In the genomic region with DNA sequence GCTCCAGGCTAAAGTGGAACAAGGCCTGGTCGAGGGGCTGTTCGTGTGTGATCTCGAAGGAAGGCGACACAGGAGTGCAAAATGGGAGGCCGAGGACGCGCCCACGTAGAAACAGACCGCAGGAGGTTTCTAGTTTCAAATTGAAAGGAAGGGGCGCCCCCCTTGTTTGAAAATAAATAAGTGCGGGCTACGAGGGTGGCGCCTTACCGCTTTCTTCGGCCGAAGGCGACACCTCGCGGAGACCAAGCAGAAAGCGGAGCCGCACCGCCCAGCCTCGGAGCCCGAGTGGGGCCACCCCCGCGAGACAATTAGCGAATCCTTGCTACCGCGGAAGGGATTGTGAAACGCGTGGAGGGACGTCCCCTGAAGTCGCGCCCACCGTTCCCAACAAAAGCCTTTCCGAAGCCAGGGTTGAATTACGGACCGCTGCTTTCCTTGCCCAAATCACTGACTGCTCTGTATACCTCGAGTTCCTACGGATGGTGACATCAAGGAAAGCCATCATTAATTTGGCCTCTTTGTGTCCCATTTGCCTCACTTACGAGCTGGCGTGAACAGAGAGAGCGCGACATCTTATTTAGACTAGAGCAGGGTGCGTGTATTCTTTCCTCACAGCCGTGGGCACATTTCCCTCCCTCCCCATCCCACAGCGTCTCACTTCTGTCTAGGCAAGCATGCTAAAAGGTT, we compare ENCODE assay signal across 9 mouse cellular contexts. TPM values are rescaled to one million over a fixed set of nuclear protein-coding genes. Genes with fewer than 3 reads are reported as not detected.
DNase-seq lines count a peak whose midpoint lies in the region; ATAC-seq lines count a peak whose summit lies in the region.
"Had no signal": no experiment of that assay in that cellular context is flagged by ENCODE, and none has a peak within 500 bp of the region (broad histone marks: within the 10 kb centered on the region; RNA-seq: fewer than 3 reads in every experiment).

No protein-coding gene starts in this region.

- no peaks in the 10 kb centered on the region for H3K36me3 ChIP-seq in forebrain, embryonic 11.5 days (ENCODE audit: control insufficient read depth, insufficient read depth, low read length)
- peaks cover 2% of the 10 kb centered on the region for H3K36me3 ChIP-seq in heart, embryonic 15.5 days
- H3K36me3 ChIP-seq in liver, embryonic 13.5 days, result peaks cover 3% of the 10 kb centered on the region; the same call in 1 of the 2 replicates
- H3K36me3 ChIP-seq in stomach, embryonic 15.5 days, result no peaks in the 10 kb centered on the region
- H3K36me3 ChIP-seq: G1E had no signal

- DNase-seq in CD4-positive helper T cell, adult 2 months (ENCODE audit: low read depth, low spot score), result peak; percentile 62
- peak; percentile 92 for DNase-seq in forebrain, embryonic 11.5 days (ENCODE audit: low spot score)
- DNase-seq in kidney, postnatal 14 days, result peak; percentile 91
- DNase-seq in liver, embryonic 13.5 days, result peak; percentile 63
- DNase-seq in neural tube, embryonic 10.5 days (ENCODE audit: extremely low spot score, low spot score), result peak; percentile 89

- H3K9ac ChIP-seq in forebrain, embryonic 11.5 days (ENCODE audit: low read length), result peak overlapping the region; percentile 59
- H3K9ac ChIP-seq in heart, embryonic 15.5 days, result peak overlapping the region; percentile 62
- peak overlapping the region; percentile 67 for H3K9ac ChIP-seq in liver, embryonic 13.5 days
- H3K9ac ChIP-seq in stomach, embryonic 15.5 days, result no peak overlapping the region; the same call in 1 of the 2 replicates

- ATAC-seq in forebrain, embryonic 11.5 days (replicated peaks; ENCODE audit: low FRiP score), result peak; percentile 52
- ATAC-seq in heart, embryonic 15.5 days (replicated peaks; ENCODE audit: insufficient number of reproducible peaks, insufficient read depth, low FRiP score, low read depth), result peak; percentile 51; the same call in 1 of the 2 replicates
- peak; percentile 54 for ATAC-seq in liver, embryonic 13.5 days (ENCODE audit: low read depth)
- ATAC-seq in stomach, embryonic 15.5 days (ENCODE audit: insufficient read depth, low FRiP score, low read depth), result peak; percentile 63; the same call in 1 of the 2 replicates

- peak overlapping the region; percentile 55 for H3K4me3 ChIP-seq in brown adipose tissue, adult 24 weeks (ENCODE audit: insufficient read depth, low read depth, low read length)
- peak overlapping the region; percentile 74 for H3K4me3 ChIP-seq in forebrain, embryonic 11.5 days (ENCODE audit: low read depth, low read length)
- peak overlapping the region; percentile 84 for H3K4me3 ChIP-seq in heart, embryonic 15.5 days
- H3K4me3 ChIP-seq in liver, embryonic 13.5 days (replicated peaks), result peak overlapping the region; percentile 66
- H3K4me3 ChIP-seq in stomach, embryonic 15.5 days (replicated peaks), result peak overlapping the region; percentile 81

- H3K4me2 ChIP-seq in forebrain, embryonic 11.5 days (ENCODE audit: low read depth, low read length, severe bottlenecking), result peak overlapping the region; percentile 64
- peak overlapping the region; percentile 88 for H3K4me2 ChIP-seq in heart, embryonic 15.5 days
- H3K4me2 ChIP-seq in liver, embryonic 13.5 days, result peak overlapping the region; percentile 81
- peak overlapping the region; percentile 89 for H3K4me2 ChIP-seq in stomach, embryonic 15.5 days

- under 1% methylated on average over 47 of the region's 47 CpGs for WGBS in forebrain, embryonic 11.5 days
- whole genome bisulfite sequencing in heart, embryonic 15.5 days, result 1% methylated on average over 47 of the region's 47 CpGs
- 2% methylated on average over 47 of the region's 47 CpGs for WGBS in liver, embryonic 13.5 days (ENCODE audit: insufficient replicate concordance)
- WGBS in stomach, embryonic 15.5 days, result 2% methylated on average over 47 of the region's 47 CpGs

- no peaks in the 10 kb centered on the region for H3K9me3 ChIP-seq in forebrain, embryonic 11.5 days (ENCODE audit: control insufficient read depth, low read length)
- no peaks in the 10 kb centered on the region for H3K9me3 ChIP-seq in heart, embryonic 15.5 days (replicated peaks)
- H3K9me3 ChIP-seq in liver, embryonic 13.5 days (replicated peaks), result no peaks in the 10 kb centered on the region
- H3K9me3 ChIP-seq in stomach, embryonic 15.5 days, result no peaks in the 10 kb centered on the region

- no peaks in the 10 kb centered on the region for H3K27me3 ChIP-seq in forebrain, embryonic 11.5 days (ENCODE audit: control insufficient read depth, insufficient read depth, low read length)
- no peaks in the 10 kb centered on the region for H3K27me3 ChIP-seq in heart, embryonic 15.5 days
- peaks cover 69% of the 10 kb centered on the region for H3K27me3 ChIP-seq in liver, embryonic 13.5 days
- H3K27me3 ChIP-seq in stomach, embryonic 15.5 days (replicated peaks), result no peaks in the 10 kb centered on the region

- H3K27ac ChIP-seq in brown adipose tissue, adult 24 weeks (replicated peaks; ENCODE audit: low read depth, low read length), result 0 out of 2 replicates have a peak overlapping the region, but pooled peaks have one; percentile 0
- peak overlapping the region; percentile 96 for H3K27ac ChIP-seq in forebrain, embryonic 11.5 days (ENCODE audit: low read depth, low read length)
- peak overlapping the region; percentile 91 for H3K27ac ChIP-seq in heart, embryonic 15.5 days
- no peak overlapping the region for H3K27ac ChIP-seq in liver, embryonic 13.5 days
- peak overlapping the region; percentile 86 for H3K27ac ChIP-seq in stomach, embryonic 15.5 days

- H3K4me1 ChIP-seq in brown adipose tissue, adult 24 weeks (ENCODE audit: control insufficient read depth, insufficient read depth, insufficient read length, low read length), result peaks cover 9% of the 10 kb centered on the region; the same call in 1 of the 2 replicates
- H3K4me1 ChIP-seq in forebrain, embryonic 11.5 days (replicated peaks; ENCODE audit: control insufficient read depth, insufficient read depth, low read length), result peaks cover 2% of the 10 kb centered on the region; the same call in 1 of the 2 replicates
- peaks cover 21% of the 10 kb centered on the region for H3K4me1 ChIP-seq in heart, embryonic 15.5 days (replicated peaks)
- peaks cover 27% of the 10 kb centered on the region for H3K4me1 ChIP-seq in liver, embryonic 13.5 days (replicated peaks)
- peaks cover 14% of the 10 kb centered on the region for H3K4me1 ChIP-seq in stomach, embryonic 15.5 days

RNA-seq across cellular contexts. Expression of a gene that starts 0.8 kb away (rescaled TPM):
- not detected in 2 replicates for polyA plus RNA-seq in brown adipose tissue, adult 24 weeks (2012; ENCODE audit: insufficient read depth, insufficient read length, missing spikeins)
- 144 and 155 TPM in 2 replicates for polyA plus RNA-seq in forebrain, embryonic 11.5 days (2014; fragmentation: Nextera tagmentation; extraction: Ambion mirVana)
- polyA plus RNA-seq in heart, embryonic 15.5 days (2015; fragmentation: Nextera tagmentation; extraction: Ambion mirVana), result 33.6 and 34.5 TPM in 2 replicates
- 7.5 and 7.7 TPM in 2 replicates for polyA plus RNA-seq in liver, embryonic 13.5 days (2015; fragmentation: Nextera tagmentation; extraction: Ambion mirVana)
- 45.7 and 52.6 TPM in 2 replicates for polyA plus RNA-seq in stomach, embryonic 15.5 days (2015; fragmentation: Nextera tagmentation; extraction: Ambion mirVana)
- polyA plus RNA-seq: G1E had no signal
